In genomic region chr13:97337296-97337731, GRCm38 (mm10) we compare ENCODE assay signal across 8 mouse cellular contexts.
DNase-seq lines count a peak whose midpoint lies in the region.

No protein-coding gene starts in this region.

- intact Hi-C loops in heart, postnatal 14 days (cut with DNase I): no loop called here
- intact Hi-C loops in left cerebral cortex, postnatal 25 days (cut with DNase I): no loop called here

- peak; percentile 6 to 25 for DNase-seq in frontal cortex, postnatal 36 days (ENCODE audit: low spot score in 2 of 2)
- DNase-seq in frontal cortex, postnatal 25 days (ENCODE audit: low spot score in 2 of 2): no peak
- peak; percentile 75 to 82 for DNase-seq in cerebellum, adult 18-20 months
- DNase-seq in heart, postnatal 14 days: peak; percentile 46 to 64
- peak; percentile 9 to 62 for DNase-seq in left cerebral cortex, postnatal 25 days (ENCODE audit: low spot score in 2 of 2)
- peak; percentile 29 for DNase-seq in ovary, postnatal 14 days (ENCODE audit: low spot score)
- DNase-seq in embryo, embryonic 11 days: no peak
- no peak for DNase-seq in spleen, postnatal 36 days (ENCODE audit: low spot score in 2 of 2)

Comparison
In these comparisons a context has a peak if more than half of its experiments do, and no peak if none do; other contexts are left out.
1. DNase-seq: peak in frontal cortex, postnatal 36 days (2 of 2), cerebellum, adult 18-20 months (2 of 2), heart, postnatal 14 days (2 of 2), left cerebral cortex, postnatal 25 days (2 of 2) and ovary, postnatal 14 days (single experiment); none in frontal cortex, postnatal 25 days (0 of 2), embryo, embryonic 11 days (single experiment) and spleen, postnatal 36 days (0 of 2).